Mouse (Mus musculus) cerebellum, adult 2 months (tissue): ENCODE measurements around the gene Pbxip1.
A peak's percentile ranks its signal among the peaks of the same experiment; 100 is the strongest.

ENCODE experiments used
- CTCF ChIP-seq: fragments of 200-500 bp; IDR thresholded peaks from 2 replicates; pipeline ENCODE4 v1.5.1; 2011; ENCODE audit warnings: low read depth, mild to moderate bottlenecking, control low read depth, low read length, moderate library complexity, borderline replicate concordance; ENCODE audit not compliant: insufficient read depth
- POLR2A ChIP-seq: fragments of 200-500 bp; IDR thresholded peaks from 2 replicates; pipeline ENCODE4 v1.6.1; 2011; ENCODE audit warnings: low read length, control low read depth, borderline replicate concordance; ENCODE audit not compliant: insufficient read depth

- TF ChIP-seq POLR2A (no peak), CTCF (peak; percentile 16; the same call in 1 of the 2 replicates)
These were observed 45.0 kb downstream of the Pbxip1 start for GRCm38 (mm10) chr3:89481488-89481887.
